Mouse (Mus musculus) kidney, embryonic 15.5 days (tissue): ENCODE data around the gene Hlcs. TPM values are rescaled to one million over a fixed set of nuclear protein-coding genes. Genes with fewer than 3 reads are reported as not detected.

ENCODE experiments used
- ATAC-seq: fragments of 200-750 bp; cut with Nextera tagmentation; replicated peaks from 2 replicates; pipeline ENCODE4 v1.8.0; 2017; ENCODE audit warnings: moderate TSS enrichment; ENCODE audit not compliant: low FRiP score
- H3K27ac ChIP-seq: fragments of 300-500 bp; sonication (generic); 2 replicates; pipeline ENCODE4 v1.5.1; 2015; ENCODE audit warnings: mild to moderate bottlenecking, inconsistent platforms
- H3K27me3 ChIP-seq: fragments of 300-500 bp; sonication (generic); 2 replicates; pipeline ENCODE4 v1.6.1; 2015; ENCODE audit warnings: inconsistent platforms
- H3K36me3 ChIP-seq: fragments of 300-500 bp; sonication (generic); 2 replicates; pipeline ENCODE4 v1.6.1; 2015; ENCODE audit warnings: inconsistent platforms
- H3K4me1 ChIP-seq: fragments of 300-500 bp; sonication (generic); 2 replicates; pipeline ENCODE4 v1.6.1; 2015; ENCODE audit warnings: inconsistent platforms
- H3K4me2 ChIP-seq: fragments of 300-500 bp; sonication (generic); 2 replicates; pipeline ENCODE4 v1.6.1; 2015; ENCODE audit warnings: moderate library complexity, mild to moderate bottlenecking, inconsistent platforms
- H3K4me3 ChIP-seq: fragments of 300-500 bp; sonication (generic); replicated peaks from 2 replicates; pipeline ENCODE4 v1.5.1; 2015; ENCODE audit warnings: mild to moderate bottlenecking, inconsistent platforms
- H3K9ac ChIP-seq: fragments of 300-500 bp; sonication (generic); 2 replicates; pipeline ENCODE4 v1.6.1; 2015; ENCODE audit warnings: mild to moderate bottlenecking, inconsistent platforms
- H3K9me3 ChIP-seq: fragments of 300-500 bp; sonication (generic); replicated peaks from 2 replicates; pipeline ENCODE4 v1.6.1; 2016; ENCODE audit warnings: inconsistent platforms
- WGBS: fragments of 180-500 bp; shearing (Covaris S2); methylation state at CpG from one replicate; pipeline ENCODE4 v1.1.7; 2015; ENCODE audit warnings: mixed read lengths; 5-methylcytosine and 5-hydroxymethylcytosine counted together
- polyA plus RNA-seq: library from polyadenylated mRNA; unstranded; fragments of >200 nt; fragmentation: Nextera tagmentation; extraction: Ambion mirVana; gene quantifications from 2 replicates; pipeline ENCODE4 v1.2.1, GENCODE M21; 2015

Gene Hlcs
- polyA plus RNA-seq, 1 experiment from 2014 or later = 10.6 TPM

GRCm38 (mm10) chr16:94208826-94209225 is 104.5 kb downstream of the Hlcs start:
- Histone ChIP-seq H3K27me3 (no peaks in the 10 kb centered on the region), H3K9me3 (no peaks in the 10 kb centered on the region), H3K4me1 (peaks cover 25% of the 10 kb centered on the region), H3K36me3 (no peaks in the 10 kb centered on the region), H3K27ac (no peak overlapping the region), H3K9ac (no peak overlapping the region), H3K4me2 (no peak overlapping the region), H3K4me3 (no peak overlapping the region)
- WGBS = 82% methylated on average over 10 of the region's 10 CpGs
- no peak for ATAC-seq

GRCm38 (mm10) chr16:94208152-94208551 is 105.2 kb downstream of the Hlcs start:
- H3K9me3 ChIP-seq = no peaks in the 10 kb centered on the region
- WGBS = 73% methylated on average over 6 of the region's 6 CpGs
- H3K27ac ChIP-seq = no peak overlapping the region
- no peaks in the 10 kb centered on the region for H3K36me3 ChIP-seq
- no peak; the same call in 1 of the 2 replicates for ATAC-seq
- H3K9ac ChIP-seq = no peak overlapping the region
- H3K4me1 ChIP-seq = peaks cover 25% of the 10 kb centered on the region
- H3K4me2 ChIP-seq = no peak overlapping the region
- no peaks in the 10 kb centered on the region for H3K27me3 ChIP-seq
- H3K4me3 ChIP-seq = no peak overlapping the region

DNA sequence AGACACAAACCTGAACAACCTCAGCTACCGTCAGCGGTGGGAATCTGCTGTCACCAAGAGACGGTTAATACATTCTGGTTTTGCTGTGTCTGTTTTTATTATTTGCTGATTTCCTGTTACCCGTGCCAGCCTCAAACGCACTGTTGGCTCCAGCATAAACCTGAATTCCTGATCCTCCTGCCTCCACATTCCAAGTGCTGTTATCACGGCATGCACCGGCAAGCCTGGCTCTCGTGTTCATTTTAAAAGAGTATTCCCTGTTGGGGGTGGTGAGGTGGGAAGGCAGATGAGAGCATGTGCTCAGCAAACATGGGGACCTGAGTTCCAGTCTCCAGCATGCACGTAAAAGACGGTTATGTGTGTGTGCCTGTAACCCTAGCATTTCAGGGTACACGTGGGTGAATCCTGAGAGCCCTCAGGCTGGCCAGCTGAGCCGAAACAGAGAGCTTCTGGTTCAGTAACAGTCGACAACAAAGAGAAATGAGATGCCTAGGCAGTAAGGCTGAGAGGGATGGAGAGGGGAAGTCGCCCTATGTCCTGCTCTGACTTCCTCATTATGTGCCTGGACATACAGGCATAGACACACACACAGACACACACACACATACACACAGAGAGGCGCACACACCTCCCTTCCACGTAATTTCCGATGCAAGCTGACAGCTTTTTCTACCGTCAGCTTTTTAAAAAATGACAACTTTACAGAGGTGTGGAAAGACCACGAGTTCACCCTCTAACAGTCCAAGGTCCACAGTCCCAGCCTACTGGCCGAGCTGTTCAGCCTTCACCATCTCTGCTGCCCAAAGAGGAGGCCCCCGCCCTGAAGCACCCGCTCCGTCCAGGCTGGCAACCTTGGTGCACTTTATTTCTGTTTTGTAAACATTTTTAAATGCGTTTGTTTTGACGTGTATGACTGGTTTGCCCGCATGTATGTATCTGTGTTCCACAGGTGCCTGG is 107.6 kb downstream of the Hlcs start:
- H3K9me3 ChIP-seq = no peaks in the 10 kb centered on the region
- no peak overlapping the region for H3K27ac ChIP-seq
- H3K4me1 ChIP-seq = peaks cover 18% of the 10 kb centered on the region
- no peak overlapping the region for H3K9ac ChIP-seq
- H3K4me2 ChIP-seq = peak overlapping the region; percentile 35
- H3K36me3 ChIP-seq = no peaks in the 10 kb centered on the region
- H3K27me3 ChIP-seq = no peaks in the 10 kb centered on the region
- no peak overlapping the region for H3K4me3 ChIP-seq
- 59% methylated on average over 26 of the region's 26 CpGs for WGBS
- no peak for ATAC-seq

DNA sequence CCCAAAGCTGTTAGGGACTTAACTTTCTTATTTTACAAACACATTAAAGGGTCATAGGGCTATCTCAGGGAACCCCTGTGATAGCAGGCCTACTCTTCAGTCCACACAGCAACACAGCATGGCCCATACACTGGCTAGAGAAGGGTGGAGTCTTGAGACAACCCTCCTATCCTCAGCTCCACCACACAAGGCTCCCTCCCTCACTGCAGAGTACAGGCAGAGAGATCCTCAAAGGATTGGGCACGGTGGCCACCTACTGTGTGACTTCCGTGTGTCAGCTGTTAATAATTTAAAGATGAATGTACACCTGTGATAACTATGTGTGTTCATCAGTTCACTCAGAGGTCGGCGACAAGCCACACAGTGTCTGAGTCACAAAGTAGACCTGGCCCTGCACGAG is 112.0 kb downstream of the Hlcs start:
- no peaks in the 10 kb centered on the region for H3K36me3 ChIP-seq
- H3K9me3 ChIP-seq = no peaks in the 10 kb centered on the region
- H3K27me3 ChIP-seq = no peaks in the 10 kb centered on the region
- ATAC-seq = no peak
- WGBS = 75% methylated on average over 5 of the region's 5 CpGs
- peaks cover 14% of the 10 kb centered on the region for H3K4me1 ChIP-seq
- no peak overlapping the region for H3K4me3 ChIP-seq
- no peak overlapping the region for H3K4me2 ChIP-seq
- no peak overlapping the region for H3K27ac ChIP-seq
- H3K9ac ChIP-seq = no peak overlapping the region

DNA sequence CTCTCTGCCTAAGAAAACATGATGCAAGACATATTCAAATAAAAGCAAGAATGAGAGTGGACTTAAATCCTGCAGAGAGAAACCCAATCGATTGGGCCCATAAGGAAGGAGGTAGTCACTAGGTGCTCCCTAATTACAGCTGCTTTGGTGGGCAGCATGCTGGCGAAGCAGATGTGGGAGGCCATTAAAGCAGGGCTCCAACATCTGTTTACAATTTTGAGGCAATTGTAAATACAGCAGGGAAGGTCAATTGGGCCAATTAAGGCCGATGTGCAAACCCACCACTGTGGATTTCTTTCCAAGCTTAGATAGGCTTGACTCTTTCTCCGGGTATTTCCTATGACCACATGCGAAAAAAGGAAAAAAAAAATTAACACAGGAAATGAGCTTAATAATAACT is 117.5 kb downstream of the Hlcs start:
- Histone ChIP-seq H3K4me2 (no peak overlapping the region), H3K36me3 (no peaks in the 10 kb centered on the region), H3K4me1 (peaks cover 13% of the 10 kb centered on the region), H3K9ac (no peak overlapping the region), H3K4me3 (no peak overlapping the region), H3K27me3 (no peaks in the 10 kb centered on the region), H3K9me3 (no peaks in the 10 kb centered on the region), H3K27ac (no peak overlapping the region)
- WGBS = 32% methylated on average over 5 of the region's 5 CpGs
- no peak for ATAC-seq

DNA sequence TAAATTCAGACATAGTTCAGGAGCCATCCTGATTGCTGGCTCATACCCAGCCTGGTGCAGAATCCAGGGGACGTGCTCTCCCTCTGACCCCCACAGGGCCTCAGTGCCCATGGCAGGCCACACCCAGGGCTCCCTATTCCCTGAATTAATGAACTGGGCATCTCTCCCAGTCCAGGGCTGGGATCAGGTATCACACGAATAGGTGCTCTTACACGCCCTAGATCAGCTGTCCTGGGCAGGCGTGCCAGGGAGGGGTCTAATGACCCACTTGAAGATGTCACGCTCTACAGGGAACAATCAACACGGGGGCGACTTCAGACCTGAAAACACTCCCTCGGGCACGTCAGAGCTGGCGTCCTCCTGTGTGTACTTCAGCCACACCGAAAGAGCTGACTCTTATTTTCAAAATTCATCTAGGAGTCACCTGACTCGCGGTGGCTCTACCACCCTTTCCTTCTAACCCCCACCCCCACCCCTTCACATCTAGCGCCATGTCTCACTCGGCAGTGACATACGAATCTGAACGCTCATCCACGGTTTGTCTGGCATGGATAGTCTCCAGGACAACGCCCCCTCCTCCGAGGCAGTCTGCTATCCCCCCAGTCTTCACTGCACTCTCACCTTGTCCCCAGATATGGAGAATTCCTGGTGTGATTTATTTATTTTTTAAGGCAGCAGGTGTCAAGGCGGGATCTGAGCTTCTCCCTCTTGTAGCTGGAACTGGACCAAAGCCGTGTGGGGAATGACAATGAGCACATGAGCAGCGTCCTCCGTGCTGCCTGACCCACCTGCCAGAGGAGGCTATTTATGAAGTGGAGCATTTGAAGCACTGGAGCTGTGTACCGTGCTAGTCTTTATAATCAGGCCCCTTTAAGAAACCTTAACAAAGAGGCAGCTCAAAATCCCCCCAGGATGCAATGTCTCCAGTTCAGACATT is 121.7 kb downstream of the Hlcs start:
- Histone ChIP-seq H3K4me2 (peak overlapping the region; percentile 42), H3K9ac (no peak overlapping the region)
- peak; percentile 82 for ATAC-seq

DNA sequence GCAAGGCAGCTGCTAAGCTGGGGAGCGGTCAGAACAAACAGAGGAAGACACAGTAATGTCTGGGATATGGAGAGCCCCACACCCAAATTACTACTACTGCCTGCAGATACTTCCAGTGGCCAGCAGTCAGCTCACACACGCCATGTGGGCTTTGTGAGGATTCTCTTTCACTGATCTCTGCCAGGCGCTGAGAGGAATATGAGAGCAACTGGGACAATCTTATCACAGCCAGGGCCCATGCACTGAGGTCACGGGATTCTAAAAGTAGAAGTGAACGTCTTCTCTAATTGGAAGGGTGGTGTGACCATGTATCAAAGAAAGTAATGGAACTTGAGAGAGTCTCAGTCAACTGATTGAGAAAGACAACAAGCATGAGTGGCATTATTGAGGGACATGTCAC is 123.1 kb downstream of the Hlcs start:
- Histone ChIP-seq H3K4me3 (no peak overlapping the region), H3K27ac (no peak overlapping the region), H3K27me3 (peaks cover 3% of the 10 kb centered on the region; the same call in 1 of the 2 replicates), H3K4me1 (peaks cover 8% of the 10 kb centered on the region), H3K9me3 (no peaks in the 10 kb centered on the region), H3K9ac (no peak overlapping the region), H3K4me2 (no peak overlapping the region), H3K36me3 (no peaks in the 10 kb centered on the region)
- 93% methylated on average over 5 of the region's 5 CpGs for WGBS
- ATAC-seq = no peak

More for the DNA sequence above, 121.7 kb downstream of the Hlcs start:
- no peaks in the 10 kb centered on the region for H3K9me3 ChIP-seq
- no peaks in the 10 kb centered on the region for H3K27me3 ChIP-seq
- no peak overlapping the region for H3K27ac ChIP-seq
- H3K36me3 ChIP-seq = no peaks in the 10 kb centered on the region
- H3K4me1 ChIP-seq = peaks cover 8% of the 10 kb centered on the region
- no peak overlapping the region for H3K4me3 ChIP-seq
- WGBS = 52% methylated on average over 25 of the region's 25 CpGs

- Histone ChIP-seq H3K4me1 (peaks cover 4% of the 10 kb centered on the region), H3K9me3 (no peaks in the 10 kb centered on the region), H3K36me3 (no peaks in the 10 kb centered on the region), H3K9ac (no peak overlapping the region), H3K27me3 (peaks cover 3% of the 10 kb centered on the region; the same call in 1 of the 2 replicates), H3K4me3 (no peak overlapping the region), H3K27ac (no peak overlapping the region), H3K4me2 (no peak overlapping the region)
- 71% methylated on average over 12 of the region's 12 CpGs for WGBS
- no peak for ATAC-seq
Observed at GRCm38 (mm10) chr16:94186526-94186925, 126.8 kb downstream of the Hlcs start.

DNA sequence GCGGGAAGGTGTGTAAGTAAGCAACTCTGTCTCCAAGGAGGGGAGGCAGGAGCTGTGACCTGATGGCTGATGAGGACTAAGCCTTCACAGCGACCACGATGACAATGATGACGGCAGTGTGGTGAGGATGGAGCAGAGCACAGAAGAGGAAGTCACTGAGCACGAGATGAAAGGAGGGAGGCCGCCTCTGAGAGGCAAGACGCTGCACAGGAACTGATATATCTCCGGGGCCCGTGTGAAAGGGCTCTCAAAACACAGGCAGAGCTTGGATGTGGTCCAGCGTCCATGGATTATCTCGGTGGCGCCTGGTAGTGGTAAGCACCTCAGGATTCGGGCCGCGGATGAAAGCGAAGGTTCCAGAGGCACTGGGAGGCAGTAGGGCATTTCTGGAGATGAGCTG is 127.9 kb downstream of the Hlcs start:
- H3K4me2 ChIP-seq = no peak overlapping the region
- H3K4me3 ChIP-seq = no peak overlapping the region
- no peak overlapping the region for H3K27ac ChIP-seq
- 58% methylated on average over 16 of the region's 16 CpGs for WGBS
- peaks cover 11% of the 10 kb centered on the region for H3K27me3 ChIP-seq
- no peak for ATAC-seq
- H3K9me3 ChIP-seq = no peaks in the 10 kb centered on the region
- no peak overlapping the region for H3K9ac ChIP-seq
- peaks cover 1% of the 10 kb centered on the region for H3K4me1 ChIP-seq
- no peaks in the 10 kb centered on the region for H3K36me3 ChIP-seq

GRCm38 (mm10) chr16:94180122-94180870 is 133.1 kb downstream of the Hlcs start:
- Histone ChIP-seq H3K9me3 (no peaks in the 10 kb centered on the region), H3K4me3 (no peak overlapping the region), H3K9ac (no peak overlapping the region), H3K4me1 (peaks cover 21% of the 10 kb centered on the region), H3K27ac (no peak overlapping the region), H3K27me3 (peaks cover 31% of the 10 kb centered on the region), H3K36me3 (no peaks in the 10 kb centered on the region), H3K4me2 (no peak overlapping the region)
- ATAC-seq = no peak
- WGBS = 47% methylated on average over 12 of the region's 12 CpGs

- WGBS = 30% methylated on average over 25 of the region's 25 CpGs
- Histone ChIP-seq H3K4me2 (peak overlapping the region; percentile 19; the same call in 1 of the 2 replicates), H3K9ac (no peak overlapping the region), H3K36me3 (no peaks in the 10 kb centered on the region), H3K27me3 (peaks cover 31% of the 10 kb centered on the region), H3K9me3 (no peaks in the 10 kb centered on the region), H3K27ac (no peak overlapping the region), H3K4me1 (peaks cover 21% of the 10 kb centered on the region), H3K4me3 (no peak overlapping the region)
- ATAC-seq = 0 out of 2 replicates have a peak, but pooled peaks have one; percentile 47
Observed at GRCm38 (mm10) chr16:94179341-94180121, 133.8 kb downstream of the Hlcs start.
